Comparison of ENCODE assay signal across 8 mouse cellular contexts in genomic region chr19:38602811-38603210, GRCm38 (mm10).
DNase-seq lines count a peak whose midpoint lies in the region; ATAC-seq lines count a peak whose summit lies in the region.

No protein-coding gene starts in this region.

- peak; percentile 63 for DNase-seq in adrenal gland, adult 2 months
- no peak for DNase-seq in adrenal gland, postnatal 4 days (ENCODE audit: low spot score in 2 of 2)
- peak; percentile 23 to 34 for DNase-seq in layer of hippocampus, postnatal 10 days (ENCODE audit: low spot score in 2 of 2)
- DNase-seq in layer of hippocampus, adult 18-20 months (ENCODE audit: low spot score in 2 of 2): no peak
- peak; percentile 74 for DNase-seq in gastrocnemius, adult 18-20 months (ENCODE audit: low spot score)
- DNase-seq in lung, postnatal 14 days: peak; percentile 16
- no peak for DNase-seq in left cerebral cortex, adult 11 months (ENCODE audit: low spot score)

- no peak for ATAC-seq in inflammation-experienced regulatory T-cells, adult 6 months

Comparison
In these comparisons a context has a peak if more than half of its experiments do, and no peak if none do; other contexts are left out.
1. DNase-seq: peak in adrenal gland, adult 2 months (single experiment), layer of hippocampus, postnatal 10 days (2 of 2), gastrocnemius, adult 18-20 months (single experiment) and lung, postnatal 14 days (single experiment); none in adrenal gland, postnatal 4 days (0 of 2), layer of hippocampus, adult 18-20 months (0 of 2) and left cerebral cortex, adult 11 months (single experiment).